Mouse (Mus musculus): ENCODE data around the gene Camk1d. TPM values are rescaled to one million over a fixed set of nuclear protein-coding genes. Genes with fewer than 3 reads are reported as not detected.
A peak's percentile ranks its signal among the peaks of the same experiment; 100 is the strongest.
"Not testable (repeated sequence)": the region's sequence is repeated elsewhere in the genome, so short reads cannot be mapped to it uniquely, and the experiment has no call there.

Camk1d gene
- polyA plus RNA-seq, 1 experiment from 2014 or later = 24.7 TPM

DNA sequence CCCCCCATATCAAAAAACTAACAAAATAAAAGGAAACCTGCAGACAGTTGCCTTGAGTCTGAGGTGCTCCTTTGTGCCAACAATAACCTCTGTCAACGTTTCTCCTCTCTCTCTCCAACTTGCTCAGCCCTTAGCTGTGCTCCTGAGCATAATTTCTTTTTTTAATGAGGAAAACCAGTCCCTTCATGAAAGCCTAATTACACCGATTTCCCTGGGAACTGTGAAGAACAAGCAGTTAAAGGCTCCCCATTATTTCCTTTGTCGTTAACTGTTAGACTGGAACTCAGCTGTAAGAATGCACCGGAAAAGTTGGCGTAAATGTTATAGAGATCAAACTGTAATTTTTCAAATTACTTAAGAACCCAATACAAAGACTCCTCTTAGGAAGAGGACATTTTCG is 316.3 kb downstream of the Camk1d start:
- no peaks in the 10 kb centered on the region for H3K9me3 ChIP-seq
- no peaks in the 10 kb centered on the region for H3K4me1 ChIP-seq (replicated peaks)
- no peak overlapping the region for H3K4me2 ChIP-seq (replicated peaks)
- no peak overlapping the region for H3K4me3 ChIP-seq (replicated peaks)
- H3K27me3 ChIP-seq (replicated peaks) = no peaks in the 10 kb centered on the region
- no peaks in the 10 kb centered on the region for H3K36me3 ChIP-seq
- H3K9ac ChIP-seq = no peak overlapping the region
- WGBS = 75% methylated on average over 6 of the region's 6 CpGs
- ATAC-seq = no peak
- no peak overlapping the region for H3K27ac ChIP-seq

DNA sequence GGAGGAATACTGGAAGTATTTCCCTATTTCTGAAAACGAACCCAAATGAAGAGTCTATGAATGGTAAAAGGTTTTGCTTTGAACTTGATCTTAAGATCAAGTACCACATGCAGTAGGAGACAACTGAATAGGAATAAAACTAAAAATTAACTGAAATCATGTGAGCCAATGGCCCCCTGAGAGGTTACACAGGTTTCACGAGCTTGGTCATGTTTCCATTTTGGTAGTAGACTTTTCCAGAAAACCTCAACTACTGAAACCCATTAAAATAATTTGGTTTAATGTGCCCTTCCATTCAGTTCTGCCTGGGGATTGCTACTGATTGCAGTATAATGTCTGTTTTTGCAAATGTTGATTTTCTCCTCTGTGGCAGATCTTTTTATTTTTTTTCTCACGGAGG is 316.8 kb downstream of the Camk1d start:
- no peak overlapping the region for H3K27ac ChIP-seq
- no peaks in the 10 kb centered on the region for H3K4me1 ChIP-seq (replicated peaks)
- no peak overlapping the region for H3K4me3 ChIP-seq (replicated peaks)
- ATAC-seq = no peak
- H3K9ac ChIP-seq = no peak overlapping the region
- H3K27me3 ChIP-seq (replicated peaks) = no peaks in the 10 kb centered on the region
- no peaks in the 10 kb centered on the region for H3K9me3 ChIP-seq
- no peaks in the 10 kb centered on the region for H3K36me3 ChIP-seq
- H3K4me2 ChIP-seq (replicated peaks) = no peak overlapping the region
- 64% methylated on average over 3 of the region's 3 CpGs for WGBS

DNA sequence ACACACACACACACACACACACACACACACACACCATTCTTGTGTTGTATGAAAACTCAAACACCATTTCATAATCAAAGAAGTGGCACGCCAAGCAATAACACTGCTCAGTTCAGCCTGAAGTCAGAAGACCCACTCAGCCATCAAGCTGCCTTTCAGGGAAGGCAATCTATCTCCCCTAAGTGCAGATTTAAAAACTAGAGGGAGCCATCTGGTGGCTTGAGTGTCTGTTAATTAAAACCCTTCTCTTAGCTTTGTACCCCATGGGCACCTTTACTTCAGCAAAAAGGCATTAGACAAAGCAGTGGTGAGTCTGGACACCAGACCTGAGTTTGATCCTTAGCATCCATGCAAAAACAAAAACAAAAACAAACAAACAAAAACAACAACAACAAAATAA is 317.9 kb downstream of the Camk1d start:
- Histone ChIP-seq H3K36me3 (no peaks in the 10 kb centered on the region), H3K9ac (no peak overlapping the region), H3K4me3 (replicated peaks) (no peak overlapping the region), H3K9me3 (no peaks in the 10 kb centered on the region), H3K27ac (no peak overlapping the region), H3K27me3 (replicated peaks) (no peaks in the 10 kb centered on the region), H3K4me1 (replicated peaks) (no peaks in the 10 kb centered on the region), H3K4me2 (replicated peaks) (no peak overlapping the region)
- 76% methylated on average over 1 of the region's 1 CpGs for WGBS
- no peak for ATAC-seq

DNA sequence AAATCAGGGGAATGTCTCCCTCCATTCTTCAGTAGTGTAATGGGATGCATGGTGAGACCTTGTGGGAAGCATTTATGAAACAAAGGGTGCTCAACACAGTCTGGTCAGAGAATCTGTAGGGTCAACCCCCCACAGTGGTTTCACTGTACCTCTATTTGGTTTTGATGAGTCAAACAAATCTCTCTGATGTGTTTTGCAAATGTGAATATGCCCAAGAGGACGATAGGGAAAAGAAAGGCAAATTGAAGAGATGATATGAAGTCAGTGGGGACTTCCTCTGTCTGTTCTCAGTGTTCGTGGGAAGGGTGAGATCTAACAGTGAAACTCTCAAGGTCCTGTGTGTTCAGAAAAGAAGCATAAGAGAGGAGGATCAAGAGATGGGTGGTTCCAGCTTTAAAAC is 318.4 kb downstream of the Camk1d start:
- ATAC-seq = no peak
- Histone ChIP-seq H3K4me2 (replicated peaks) (no peak overlapping the region), H3K27ac (no peak overlapping the region), H3K27me3 (replicated peaks) (no peaks in the 10 kb centered on the region), H3K36me3 (no peaks in the 10 kb centered on the region), H3K4me1 (replicated peaks) (no peaks in the 10 kb centered on the region), H3K4me3 (replicated peaks) (no peak overlapping the region), H3K9me3 (no peaks in the 10 kb centered on the region), H3K9ac (no peak overlapping the region)
- WGBS = 83% methylated on average over 2 of the region's 2 CpGs

DNA sequence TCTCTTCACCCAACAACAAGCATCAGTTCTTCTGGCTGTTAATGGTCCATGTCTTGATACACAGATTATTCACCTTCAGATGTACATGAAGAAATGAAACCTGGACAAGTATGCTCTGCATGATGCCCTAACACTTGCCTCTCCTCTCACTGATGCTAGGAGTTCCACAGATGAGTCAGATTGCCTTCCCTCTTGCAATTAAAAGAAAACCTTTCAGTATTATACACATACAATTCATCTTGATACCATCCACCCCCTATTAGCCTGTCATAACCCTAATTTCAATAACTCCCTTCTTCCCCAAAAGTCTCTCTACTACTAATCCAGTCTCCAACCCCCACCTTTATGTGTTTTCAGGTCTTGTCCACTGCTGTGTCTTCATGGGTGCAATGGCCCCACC is 321.4 kb downstream of the Camk1d start:
- Histone ChIP-seq H3K4me2 (replicated peaks) (no peak overlapping the region), H3K27ac (no peak overlapping the region), H3K4me3 (replicated peaks) (no peak overlapping the region), H3K9me3 (no peaks in the 10 kb centered on the region), H3K9ac (no peak overlapping the region), H3K27me3 (replicated peaks) (no peaks in the 10 kb centered on the region), H3K4me1 (replicated peaks) (no peaks in the 10 kb centered on the region), H3K36me3 (no peaks in the 10 kb centered on the region)
- ATAC-seq = no peak

DNA sequence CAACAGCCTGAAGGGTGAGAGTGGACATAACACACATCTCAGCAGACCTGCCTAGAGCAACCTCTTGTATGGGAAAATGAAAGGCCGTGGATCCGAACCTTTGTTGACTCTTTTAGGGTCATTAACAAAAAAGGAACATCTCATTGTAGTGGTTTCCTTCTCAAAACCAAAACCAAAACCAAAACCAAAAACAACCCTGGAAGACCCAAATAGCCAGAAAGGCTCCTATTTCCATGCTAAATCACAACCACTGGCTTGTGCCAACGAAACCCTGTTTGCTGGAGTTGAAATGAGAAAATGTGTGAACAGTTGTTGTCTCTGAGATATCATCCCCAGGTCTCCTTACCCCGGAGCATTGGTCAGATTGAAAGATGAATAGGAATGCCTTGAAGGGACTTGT is 321.8 kb downstream of the Camk1d start:
- H3K36me3 ChIP-seq = no peaks in the 10 kb centered on the region
- H3K4me2 ChIP-seq (replicated peaks) = no peak overlapping the region
- no peaks in the 10 kb centered on the region for H3K9me3 ChIP-seq
- H3K27ac ChIP-seq = no peak overlapping the region
- H3K9ac ChIP-seq = no peak overlapping the region
- H3K4me1 ChIP-seq (replicated peaks) = no peaks in the 10 kb centered on the region
- H3K27me3 ChIP-seq (replicated peaks) = no peaks in the 10 kb centered on the region
- ATAC-seq = no peak
- WGBS = 88% methylated on average over 4 of the region's 4 CpGs
- no peak overlapping the region for H3K4me3 ChIP-seq (replicated peaks)

DNA sequence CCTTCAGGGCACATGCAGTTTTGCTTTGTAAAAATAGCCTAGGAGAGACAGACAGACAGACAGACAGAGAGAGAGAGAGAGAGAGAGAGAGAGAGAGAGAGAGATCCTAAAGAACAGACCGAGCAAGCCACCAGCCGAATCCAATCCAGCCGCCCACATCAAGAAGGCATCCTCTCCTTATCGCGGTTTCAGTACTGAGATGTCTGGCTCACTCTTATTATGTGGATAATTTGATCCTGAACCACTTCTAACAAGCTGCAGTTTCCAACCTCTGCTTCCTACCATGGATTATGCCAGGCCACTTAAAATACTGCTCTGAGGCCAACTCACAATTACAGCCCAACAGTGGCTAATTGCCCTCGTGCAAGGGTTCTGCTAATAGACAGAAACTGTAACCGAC is 325.9 kb downstream of the Camk1d start:
- 82% methylated on average over 7 of the region's 7 CpGs for WGBS
- Histone ChIP-seq H3K4me2 (replicated peaks) (no peak overlapping the region), H3K9me3 (no peaks in the 10 kb centered on the region), H3K4me1 (replicated peaks) (no peaks in the 10 kb centered on the region), H3K27me3 (replicated peaks) (no peaks in the 10 kb centered on the region), H3K27ac (no peak overlapping the region), H3K4me3 (replicated peaks) (no peak overlapping the region), H3K36me3 (no peaks in the 10 kb centered on the region), H3K9ac (no peak overlapping the region)
- ATAC-seq = no peak

DNA sequence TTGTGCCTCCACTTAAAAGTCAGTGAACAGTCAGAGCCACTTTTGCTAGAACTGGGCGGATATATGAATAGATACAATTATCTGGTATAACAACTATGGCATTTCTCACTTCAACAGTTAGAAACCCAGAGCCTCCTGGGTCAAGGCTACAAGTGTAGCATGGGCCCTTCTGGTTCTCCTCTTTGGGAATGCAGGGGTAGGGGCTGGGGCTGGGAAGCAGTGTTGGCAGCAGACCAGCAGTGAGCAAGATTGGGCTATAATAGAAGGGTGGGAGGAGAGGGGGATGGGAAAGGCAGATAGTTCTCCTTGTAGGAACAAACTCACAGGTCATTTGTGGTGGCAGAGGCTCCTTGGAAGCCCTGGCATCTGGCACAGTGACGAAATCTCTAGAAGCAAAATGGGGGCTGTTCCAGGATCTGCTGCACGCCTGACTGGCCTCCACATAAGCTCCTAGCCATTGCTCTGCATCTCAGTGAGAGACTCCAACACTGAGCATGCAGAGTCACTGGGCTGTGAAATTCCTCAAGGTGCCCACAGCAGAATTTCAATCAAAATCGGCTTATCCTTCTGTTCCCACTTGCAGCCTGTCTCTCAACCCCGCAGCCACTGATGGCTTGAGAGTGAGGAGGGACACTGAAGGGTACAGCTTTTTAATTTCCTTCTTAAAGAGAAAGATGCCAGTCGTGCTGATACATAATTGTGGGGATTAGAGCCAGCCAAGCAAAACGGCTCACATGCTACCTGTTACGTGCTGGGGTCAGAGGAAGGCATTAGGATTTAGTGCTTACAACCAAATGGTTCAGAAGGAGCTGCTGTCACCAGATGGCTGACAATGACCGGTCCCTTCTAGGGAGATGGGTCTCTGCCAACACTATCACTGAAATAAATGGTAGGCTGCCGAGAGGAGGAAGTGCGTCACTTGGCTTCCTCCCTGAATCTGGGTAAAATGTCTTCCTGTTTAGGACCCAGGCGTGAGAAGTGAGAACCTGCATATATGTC is 332.3 kb downstream of the Camk1d start:
- ATAC-seq = no peak
- no peaks in the 10 kb centered on the region for H3K27me3 ChIP-seq (replicated peaks)
- H3K4me3 ChIP-seq (replicated peaks) = no peak overlapping the region
- no peak overlapping the region for H3K4me2 ChIP-seq (replicated peaks)
- 60% methylated on average over 12 of the region's 12 CpGs for WGBS
- no peaks in the 10 kb centered on the region for H3K36me3 ChIP-seq
- H3K9ac ChIP-seq = no peak overlapping the region
- no peaks in the 10 kb centered on the region for H3K4me1 ChIP-seq (replicated peaks)
- no peaks in the 10 kb centered on the region for H3K9me3 ChIP-seq
- H3K27ac ChIP-seq = no peak overlapping the region

DNA sequence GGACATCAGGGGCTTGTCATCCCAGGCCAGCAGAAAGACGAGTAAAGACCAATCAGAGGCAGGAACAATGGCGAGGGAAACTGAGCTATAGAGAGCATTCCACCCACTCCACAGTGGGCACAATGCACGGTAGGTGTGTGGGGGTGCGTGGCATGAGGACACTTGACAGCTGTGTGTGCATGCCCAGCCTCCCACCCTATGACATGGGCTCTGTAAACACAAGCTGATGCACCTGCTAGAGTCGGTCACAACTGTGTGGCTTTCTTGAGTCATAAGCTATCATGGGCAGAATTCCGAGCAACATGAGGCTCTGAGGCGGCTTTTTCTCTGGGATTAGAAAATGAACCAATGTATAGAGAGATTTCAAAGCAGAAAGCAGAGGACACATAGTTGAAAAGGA is 333.3 kb downstream of the Camk1d start:
- no peaks in the 10 kb centered on the region for H3K36me3 ChIP-seq
- no peak overlapping the region for H3K4me2 ChIP-seq (replicated peaks)
- H3K4me3 ChIP-seq (replicated peaks) = no peak overlapping the region
- H3K9me3 ChIP-seq = no peaks in the 10 kb centered on the region
- H3K27me3 ChIP-seq (replicated peaks) = no peaks in the 10 kb centered on the region
- WGBS = 79% methylated on average over 7 of the region's 7 CpGs
- ATAC-seq = no peak
- H3K4me1 ChIP-seq (replicated peaks) = no peaks in the 10 kb centered on the region
- H3K27ac ChIP-seq = no peak overlapping the region
- no peak overlapping the region for H3K9ac ChIP-seq

DNA sequence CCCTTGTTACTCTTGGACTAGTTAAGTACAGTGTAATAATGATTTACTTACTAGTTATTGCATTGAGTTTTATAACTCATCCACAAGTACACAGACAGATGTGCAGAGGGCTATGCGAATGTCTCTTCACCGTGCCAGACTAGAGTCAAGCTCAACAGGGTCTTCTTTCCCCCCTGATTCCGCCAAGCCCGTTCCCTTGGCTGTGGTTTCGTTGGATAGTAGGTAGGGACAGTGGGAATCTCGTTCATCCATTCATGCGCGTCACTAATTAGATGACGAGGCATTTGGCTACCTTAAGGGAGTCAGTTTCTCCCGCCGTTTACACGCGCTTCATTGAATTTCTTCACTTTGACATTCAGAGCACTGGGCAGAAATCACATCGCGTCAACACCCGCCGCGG is 335.4 kb downstream of the Camk1d start:
- H3K9me3 ChIP-seq; H3K4me3 ChIP-seq (replicated peaks); H3K27ac ChIP-seq; H3K4me1 ChIP-seq (replicated peaks); H3K9ac ChIP-seq; H3K27me3 ChIP-seq (replicated peaks); H3K4me2 ChIP-seq (replicated peaks); H3K36me3 ChIP-seq; ATAC-seq: not testable (repeated sequence)
- WGBS = 54% methylated on average over 18 of the region's 18 CpGs

DNA sequence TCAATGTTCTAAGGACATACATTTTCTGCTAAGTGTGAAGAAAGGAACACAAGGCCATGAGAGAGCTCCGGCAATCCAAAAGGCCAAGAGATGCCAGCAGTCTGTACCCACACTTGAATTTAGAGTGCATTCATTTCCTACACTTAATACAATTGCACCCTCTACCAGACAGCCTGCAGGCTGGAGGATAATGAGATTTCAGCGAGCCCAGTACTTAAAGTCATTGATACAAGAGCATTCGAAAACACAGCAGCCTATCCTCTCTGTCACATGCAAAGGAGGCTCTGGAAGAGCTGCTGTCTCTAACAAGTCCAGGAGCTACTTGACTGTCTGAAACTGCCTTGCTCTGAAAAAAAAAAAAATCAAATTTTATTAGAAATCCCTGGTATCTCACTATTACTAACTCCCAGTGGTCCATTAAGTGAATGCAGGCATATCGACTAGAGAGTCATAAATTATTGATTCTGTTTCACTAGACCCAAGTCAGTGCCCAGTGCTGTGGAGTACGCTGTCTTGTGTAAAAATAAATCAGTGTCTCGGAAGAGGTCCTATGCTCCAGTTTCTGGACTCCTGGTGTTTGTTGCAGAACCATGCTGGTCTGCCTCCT is 336.1 kb downstream of the Camk1d start:
- no peak overlapping the region for H3K4me3 ChIP-seq (replicated peaks)
- H3K9me3 ChIP-seq = no peaks in the 10 kb centered on the region
- 73% methylated on average over 6 of the region's 6 CpGs for WGBS
- no peak overlapping the region for H3K9ac ChIP-seq
- H3K4me2 ChIP-seq (replicated peaks) = no peak overlapping the region
- no peak for ATAC-seq
- no peaks in the 10 kb centered on the region for H3K36me3 ChIP-seq
- H3K27ac ChIP-seq = no peak overlapping the region
- no peaks in the 10 kb centered on the region for H3K27me3 ChIP-seq (replicated peaks)
- no peaks in the 10 kb centered on the region for H3K4me1 ChIP-seq (replicated peaks)

DNA sequence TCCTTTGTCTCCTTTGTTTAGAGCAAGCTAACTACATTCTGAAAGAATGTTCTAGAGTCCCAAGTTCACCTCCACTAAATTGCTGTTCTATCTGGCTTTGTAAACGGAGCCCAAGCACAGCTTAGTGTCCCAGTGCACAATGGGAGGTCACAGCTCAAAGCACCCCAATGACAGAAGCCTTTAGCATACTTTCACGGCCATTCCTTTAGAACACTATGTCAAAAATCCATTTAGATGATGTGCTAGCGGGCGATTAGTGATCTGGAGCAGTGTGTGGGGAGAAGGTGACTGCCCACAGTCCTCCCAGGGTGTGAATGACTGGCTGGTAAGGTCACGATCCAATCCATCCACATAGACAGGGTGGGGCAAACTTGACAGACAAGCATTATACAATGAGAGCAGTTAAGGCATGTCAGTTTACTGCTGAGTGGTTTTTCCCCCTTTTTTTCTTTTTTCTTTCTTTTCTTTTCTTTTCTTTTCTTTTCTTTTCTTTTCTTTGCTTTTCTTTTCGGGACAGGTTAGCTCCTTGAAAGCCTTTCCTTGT is 341.4 kb downstream of the Camk1d start:
- Histone ChIP-seq H3K9me3 (no peaks in the 10 kb centered on the region), H3K27ac (no peak overlapping the region), H3K9ac (no peak overlapping the region), H3K4me1 (replicated peaks) (no peaks in the 10 kb centered on the region), H3K27me3 (replicated peaks) (no peaks in the 10 kb centered on the region), H3K4me2 (replicated peaks) (no peak overlapping the region), H3K36me3 (no peaks in the 10 kb centered on the region), H3K4me3 (replicated peaks) (no peak overlapping the region)
- 69% methylated on average over 6 of the region's 6 CpGs for WGBS
- ATAC-seq = peak; percentile 53; the same call in 1 of the 2 replicates

DNA sequence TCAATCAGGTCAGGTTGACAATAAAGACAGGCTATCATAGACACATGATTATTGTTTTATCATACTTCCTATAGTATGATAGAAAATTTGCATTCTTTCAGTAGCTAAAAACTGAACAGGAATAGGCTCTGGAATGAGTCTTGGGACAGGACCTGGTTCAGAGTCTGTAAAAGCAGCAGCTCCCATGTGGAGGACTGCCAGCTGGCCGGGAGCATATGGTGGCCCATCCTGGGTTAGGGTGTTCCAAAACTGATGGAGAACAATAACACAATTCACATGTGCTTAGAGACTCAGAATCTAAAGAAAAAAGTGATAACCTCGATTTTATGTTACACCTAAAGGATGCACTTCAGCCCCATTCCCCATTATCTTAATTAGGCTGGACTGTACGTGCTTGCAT is 343.0 kb downstream of the Camk1d start:
- Histone ChIP-seq H3K9me3 (no peaks in the 10 kb centered on the region), H3K4me2 (replicated peaks) (no peak overlapping the region), H3K27ac (no peak overlapping the region), H3K4me3 (replicated peaks) (no peak overlapping the region), H3K4me1 (replicated peaks) (no peaks in the 10 kb centered on the region), H3K27me3 (replicated peaks) (no peaks in the 10 kb centered on the region), H3K9ac (no peak overlapping the region), H3K36me3 (no peaks in the 10 kb centered on the region)
- ATAC-seq = no peak
- WGBS = 79% methylated on average over 3 of the region's 3 CpGs
